ENCODE assay signal across 10 mouse cellular contexts in genomic region chr2:59529574-59530080, GRCm38 (mm10). TPM values are rescaled to one million over a fixed set of nuclear protein-coding genes. Genes with fewer than 3 reads are reported as not detected.
DNase-seq lines count a peak whose midpoint lies in the region; ATAC-seq and TF ChIP-seq lines count a peak whose summit lies in the region.
"Had no signal": no experiment of that assay in that cellular context is flagged by ENCODE, and none has a peak within 500 bp of the region (broad histone marks: within the 10 kb centered on the region; RNA-seq: fewer than 3 reads in every experiment).

No protein-coding gene starts in this region.

- H3K4me2 ChIP-seq in liver, postnatal 0 days (ENCODE audit: low read depth, low read length): no peak overlapping the region
- no peak overlapping the region for H3K4me2 ChIP-seq in liver, embryonic 12.5 days
- no peak overlapping the region for H3K4me2 ChIP-seq in hindbrain, embryonic 14.5 days (replicated peaks)
- no peak overlapping the region for H3K4me2 ChIP-seq in stomach, embryonic 15.5 days

- TF ChIP-seq EP300 in liver, postnatal 0 days (IDR thresholded peaks at IDR 0.05; ENCODE audit: low read depth): no peak

- H3K9ac ChIP-seq in liver, postnatal 0 days (replicated peaks): no peak overlapping the region
- no peak overlapping the region for H3K9ac ChIP-seq in liver, embryonic 12.5 days
- no peak overlapping the region for H3K9ac ChIP-seq in hindbrain, embryonic 14.5 days
- H3K9ac ChIP-seq in stomach, embryonic 15.5 days: no peak overlapping the region

- TF ChIP-seq CTCF in liver, postnatal 0 days (IDR thresholded peaks at IDR 0.05; ENCODE audit: low read depth): no peak

- WGBS in liver, postnatal 0 days (ENCODE audit: insufficient replicate concordance): 50% methylated on average over 17 of the region's 17 CpGs
- WGBS in liver, embryonic 12.5 days (ENCODE audit: insufficient replicate concordance): 67% methylated on average over 17 of the region's 17 CpGs
- 37% methylated on average over 17 of the region's 17 CpGs for WGBS in hindbrain, embryonic 14.5 days
- 68% methylated on average over 17 of the region's 17 CpGs for WGBS in limb, embryonic 10.5 days
- 39% methylated on average over 17 of the region's 17 CpGs for WGBS in stomach, embryonic 15.5 days

- H3K36me3 ChIP-seq in liver, postnatal 0 days (replicated peaks; ENCODE audit: insufficient read depth, low read length): no peaks in the 10 kb centered on the region
- H3K36me3 ChIP-seq in liver, embryonic 12.5 days: no peaks in the 10 kb centered on the region
- H3K36me3 ChIP-seq in hindbrain, embryonic 14.5 days (replicated peaks; ENCODE audit: control insufficient read depth, insufficient read depth): no peaks in the 10 kb centered on the region
- H3K36me3 ChIP-seq in limb, embryonic 10.5 days: no peaks in the 10 kb centered on the region
- no peaks in the 10 kb centered on the region for H3K36me3 ChIP-seq in stomach, embryonic 15.5 days

- ATAC-seq in liver, postnatal 0 days: peak; percentile 31; the same call in 1 of the 2 replicates
- no peak for ATAC-seq in liver, embryonic 12.5 days
- ATAC-seq in hindbrain, embryonic 14.5 days (ENCODE audit: low FRiP score): no peak
- ATAC-seq in stomach, embryonic 15.5 days (ENCODE audit: insufficient read depth, low FRiP score, low read depth): peak; percentile 27; the same call in 1 of the 2 replicates
- no peak for ATAC-seq in cerebellum, adult (ENCODE audit: insufficient number of reproducible peaks, low FRiP score, low TSS enrichment)

- H3K27ac ChIP-seq in liver, postnatal 0 days (ENCODE audit: low read depth): no peak overlapping the region
- H3K27ac ChIP-seq in liver, embryonic 12.5 days: no peak overlapping the region
- H3K27ac ChIP-seq in hindbrain, embryonic 14.5 days: no peak overlapping the region
- peak overlapping the region; percentile 84 for H3K27ac ChIP-seq in limb, embryonic 10.5 days
- H3K27ac ChIP-seq in stomach, embryonic 15.5 days: no peak overlapping the region

- no peak for DNase-seq in liver, postnatal 0 days
- peak; percentile 30 for DNase-seq in hindbrain, embryonic 14.5 days (ENCODE audit: low spot score)
- peak; percentile 68 for DNase-seq in limb, embryonic 10.5 days (ENCODE audit: low spot score)
- DNase-seq in cerebellum, adult 8-10 months: no peak
- DNase-seq in cerebellum, adult 9-11 months: no peak
- DNase-seq: adrenal gland, postnatal 10 days had no signal

- H3K4me3 ChIP-seq in liver, postnatal 0 days (ENCODE audit: low read depth, low read length): no peak overlapping the region
- H3K4me3 ChIP-seq in liver, embryonic 12.5 days: no peak overlapping the region
- H3K4me3 ChIP-seq in hindbrain, embryonic 14.5 days (replicated peaks; ENCODE audit: low read length): no peak overlapping the region
- H3K4me3 ChIP-seq in limb, embryonic 10.5 days: no peak overlapping the region
- no peak overlapping the region for H3K4me3 ChIP-seq in stomach, embryonic 15.5 days (replicated peaks)
- H3K4me3 ChIP-seq: megakaryocyte, embryonic 14.5 days had no signal

- H3K27me3 ChIP-seq in liver, postnatal 0 days (ENCODE audit: insufficient read depth, low read length): no peaks in the 10 kb centered on the region
- no peaks in the 10 kb centered on the region for H3K27me3 ChIP-seq in liver, embryonic 12.5 days (replicated peaks)
- H3K27me3 ChIP-seq in hindbrain, embryonic 14.5 days (ENCODE audit: control insufficient read depth, insufficient read depth, low read length): no peaks in the 10 kb centered on the region
- no peaks in the 10 kb centered on the region for H3K27me3 ChIP-seq in limb, embryonic 10.5 days (ENCODE audit: low read depth, poor library complexity, severe bottlenecking)
- no peaks in the 10 kb centered on the region for H3K27me3 ChIP-seq in stomach, embryonic 15.5 days (replicated peaks)

- H3K9me3 ChIP-seq in liver, postnatal 0 days (ENCODE audit: low read length): no peaks in the 10 kb centered on the region
- no peaks in the 10 kb centered on the region for H3K9me3 ChIP-seq in liver, embryonic 12.5 days (replicated peaks)
- H3K9me3 ChIP-seq in hindbrain, embryonic 14.5 days (ENCODE audit: control insufficient read depth, low read length): no peaks in the 10 kb centered on the region
- H3K9me3 ChIP-seq in limb, embryonic 10.5 days (replicated peaks): no peaks in the 10 kb centered on the region
- no peaks in the 10 kb centered on the region for H3K9me3 ChIP-seq in stomach, embryonic 15.5 days
- H3K9me3 ChIP-seq: megakaryocyte, embryonic 14.5 days had no signal

- H3K4me1 ChIP-seq in liver, postnatal 0 days (ENCODE audit: insufficient read depth): 0 out of 2 replicates have a peak, but pooled peaks cover 6% of the 10 kb centered on the region
- H3K4me1 ChIP-seq in liver, embryonic 12.5 days: peaks cover 4% of the 10 kb centered on the region; the same call in 1 of the 2 replicates
- peaks cover 9% of the 10 kb centered on the region; the same call in 1 of the 2 replicates for H3K4me1 ChIP-seq in hindbrain, embryonic 14.5 days (replicated peaks; ENCODE audit: control insufficient read depth, insufficient read depth, low read length)
- peaks cover 68% of the 10 kb centered on the region for H3K4me1 ChIP-seq in limb, embryonic 10.5 days
- H3K4me1 ChIP-seq in stomach, embryonic 15.5 days: peaks cover 7% of the 10 kb centered on the region; the same call in 1 of the 2 replicates
- H3K4me1 ChIP-seq: megakaryocyte, embryonic 14.5 days had no signal

RNA-seq across cellular contexts. Expression of gene Dapl1, which starts 45.2 kb away (rescaled TPM):
- polyA plus RNA-seq in liver, postnatal 0 days (2015; fragmentation: Nextera tagmentation; extraction: Ambion mirVana): not detected in 2 replicates
- polyA plus RNA-seq in liver, embryonic 12.5 days (2016; fragmentation: Nextera tagmentation; extraction: Ambion mirVana): not detected in 2 replicates
- polyA plus RNA-seq in hindbrain, embryonic 14.5 days (2014; fragmentation: Nextera tagmentation; extraction: Ambion mirVana): 0.53 TPM in 1 of 2 replicates, not detected in the other
- polyA plus RNA-seq in limb, embryonic 10.5 days (2016; fragmentation: Nextera tagmentation; extraction: Ambion mirVana): 0.36 and 0.94 TPM in 2 replicates
- polyA plus RNA-seq in stomach, embryonic 15.5 days (2015; fragmentation: Nextera tagmentation; extraction: Ambion mirVana): 27.9 and 50.9 TPM in 2 replicates

Comparison
In these comparisons a context has a peak if more than half of its experiments do, and no peak if none do; other contexts are left out.
1. ATAC-seq: peak in liver, postnatal 0 days (single experiment) and stomach, embryonic 15.5 days (single experiment); none in liver, embryonic 12.5 days (single experiment), hindbrain, embryonic 14.5 days (single experiment) and cerebellum, adult (single experiment).
2. DNase-seq: peak in hindbrain, embryonic 14.5 days (single experiment) and limb, embryonic 10.5 days (single experiment); none in liver, postnatal 0 days (single experiment), cerebellum, adult 8-10 months (single experiment) and cerebellum, adult 9-11 months (single experiment).
3. RNA of gene Dapl1, which starts 45.2 kb away (polyA plus RNA-seq): 27.9 to 50.9 TPM in stomach, embryonic 15.5 days; 0.36 to 0.94 TPM in limb, embryonic 10.5 days, 0.53 TPM in hindbrain, embryonic 14.5 days, not detected in liver, embryonic 12.5 days and not detected in liver, postnatal 0 days; every median in the first group is over 10 times any median in the second.